Mouse (Mus musculus) MEL (cell line): ENCODE data around the gene Zfand2b. TPM values are rescaled to one million over a fixed set of nuclear protein-coding genes. Genes with fewer than 3 reads are reported as not detected.

ENCODE experiments used
- DNase-seq: peaks from one replicate; pipeline ENCODE4 v3.0.0; 2011; ENCODE audit warnings: low read depth, low spot score
- H3K27ac ChIP-seq: 2 replicates; pipeline ENCODE4 v1.5.1; 2012; ENCODE audit warnings: low read depth, mild to moderate bottlenecking, control low read depth, low read length, moderate library complexity; ENCODE audit not compliant: control insufficient read depth
- H3K27me3 ChIP-seq, 2 experiments: fragments of 150-350 bp in 1 of 2; sonication (generic) in 1 of 2; 2 replicates each; pipeline ENCODE4 v1.6.1; 2012; ENCODE audit warnings: low read length in 2 of 2, mild to moderate bottlenecking in 2 of 2, improper control_type of control experiment in 1 of 2, moderate library complexity in 1 of 2; ENCODE audit not compliant: insufficient read depth in 2 of 2, control insufficient read depth in 1 of 2
- H3K36me3 ChIP-seq, 2 experiments: 2 replicates each; pipeline ENCODE4 v1.6.1; 2012 to 2014; ENCODE audit warnings: low read length in 2 of 2, improper control_type of control experiment in 1 of 2, inconsistent platforms in 1 of 2, mild to moderate bottlenecking in 1 of 2; ENCODE audit not compliant: insufficient read depth in 2 of 2, control insufficient read depth in 1 of 2
- H3K4me1 ChIP-seq, 2 experiments: fragments of 150-350 bp in 1 of 2; sonication (generic) in 1 of 2; 2 replicates each; pipeline ENCODE4 v1.6.1; 2012; ENCODE audit warnings: low read length in 2 of 2, improper control_type of control experiment in 1 of 2, mild to moderate bottlenecking in 1 of 2; ENCODE audit not compliant: insufficient read depth in 2 of 2, control insufficient read depth in 1 of 2
- H3K4me3 ChIP-seq, 2 experiments: fragments of 150-350 bp in 1 of 2; sonication (generic) in 1 of 2; 2 replicates each; pipeline ENCODE4 v1.5.1; 2012; ENCODE audit warnings: low read depth in 2 of 2, low read length in 2 of 2, mild to moderate bottlenecking in 2 of 2, moderate library complexity in 2 of 2, control low read depth in 1 of 2, improper control_type of control experiment in 1 of 2; ENCODE audit not compliant: control insufficient read depth in 1 of 2, insufficient read depth in 1 of 2
- H3K79me2 ChIP-seq: 2 replicates; pipeline ENCODE4 v1.6.1; 2012; ENCODE audit warnings: mild to moderate bottlenecking, low read length, moderate library complexity; ENCODE audit not compliant: control insufficient read depth, poor library complexity, insufficient read depth
- H3K9ac ChIP-seq: 2 replicates; pipeline ENCODE4 v1.6.1; 2012; ENCODE audit warnings: low read depth, mild to moderate bottlenecking, control low read depth, low read length, moderate library complexity; ENCODE audit not compliant: control insufficient read depth, poor library complexity, severe bottlenecking
- H3K9me3 ChIP-seq: fragments of 150-350 bp; sonication (generic); replicated peaks from 2 replicates; pipeline ENCODE4 v1.6.1; 2012; ENCODE audit warnings: mild to moderate bottlenecking, low read length, improper control_type of control experiment, moderate library complexity; ENCODE audit not compliant: insufficient read depth
- CHD1 ChIP-seq: IDR thresholded peaks from 2 replicates; pipeline ENCODE4 v1.6.1; 2012; ENCODE audit warnings: low read depth, mild to moderate bottlenecking, inconsistent platforms, low read length, improper control_type of control experiment
- CTCF ChIP-seq, 3 experiments: IDR thresholded peaks in 2 of 3; conservative IDR thresholded peaks in 1 of 3; 2 replicates each; pipeline ENCODE4 v1.5.1; 2011 to 2012; ENCODE audit warnings: low read length in 3 of 3, low read depth in 2 of 3, mild to moderate bottlenecking in 2 of 3, improper control_type of control experiment in 1 of 3, inconsistent platforms in 1 of 3, mixed read lengths in 1 of 3, moderate library complexity in 1 of 3; ENCODE audit not compliant: control insufficient read depth in 1 of 3, insufficient read depth in 1 of 3, poor library complexity in 1 of 3, severe bottlenecking in 1 of 3
- GATA1 ChIP-seq: IDR thresholded peaks from 2 replicates; pipeline ENCODE4 v1.6.1; 2011; ENCODE audit warnings: low read depth, low read length, improper control_type of control experiment
- HCFC1 ChIP-seq: IDR thresholded peaks from 2 replicates; pipeline ENCODE4 v1.6.1; 2012; ENCODE audit warnings: low read depth, mild to moderate bottlenecking, inconsistent platforms, low read length, improper control_type of control experiment, moderate library complexity
- JUND ChIP-seq: IDR thresholded peaks from 2 replicates; pipeline ENCODE4 v1.6.1; 2011; ENCODE audit warnings: low read depth, mild to moderate bottlenecking, improper control_type of control experiment, low read length
- KAT2A ChIP-seq: conservative IDR thresholded peaks from 2 replicates; pipeline ENCODE4 v1.6.1; 2012; ENCODE audit warnings: low read depth, low read length, improper control_type of control experiment, inconsistent platforms
- MAZ ChIP-seq: IDR thresholded peaks from 2 replicates; pipeline ENCODE4 v1.6.1; 2012; ENCODE audit warnings: low read depth, mild to moderate bottlenecking, inconsistent platforms, low read length, improper control_type of control experiment
- MEF2A ChIP-seq: IDR thresholded peaks from 2 replicates; pipeline ENCODE4 v1.6.1; 2014; ENCODE audit warnings: low read depth, mild to moderate bottlenecking, inconsistent platforms, low read length, improper control_type of control experiment; ENCODE audit not compliant: poor library complexity, insufficient replicate concordance, severe bottlenecking; ENCODE audit errors: extremely low read depth
- MXI1 ChIP-seq: IDR thresholded peaks from 2 replicates; pipeline ENCODE4 v1.6.1; 2011; ENCODE audit warnings: mild to moderate bottlenecking, low read depth, low read length, improper control_type of control experiment
- NELFE ChIP-seq: IDR thresholded peaks from 2 replicates; pipeline ENCODE4 v1.6.1; 2011; ENCODE audit warnings: low read depth, low read length, improper control_type of control experiment
- POLR2A ChIP-seq, 2 experiments: IDR thresholded peaks; 2 replicates each; pipeline ENCODE4 v1.6.1; 2011 to 2012; ENCODE audit warnings: low read length in 2 of 2, mild to moderate bottlenecking in 2 of 2, control low read depth in 1 of 2, improper control_type of control experiment in 1 of 2, low read depth in 1 of 2, moderate library complexity in 1 of 2; ENCODE audit not compliant: control insufficient read depth in 1 of 2, insufficient read depth in 1 of 2, poor library complexity in 1 of 2
- POLR2AphosphoS2 ChIP-seq: IDR thresholded peaks from 2 replicates; pipeline ENCODE4 v1.6.1; 2011; ENCODE audit warnings: low read length, improper control_type of control experiment
- POLR2AphosphoS5 ChIP-seq: IDR thresholded peaks from 2 replicates; pipeline ENCODE4 v1.6.1; 2012; ENCODE audit warnings: low read depth, borderline replicate concordance, mild to moderate bottlenecking, inconsistent platforms, low read length, moderate library complexity, mixed read lengths
- TAL1 ChIP-seq: IDR thresholded peaks from 2 replicates; pipeline ENCODE4 v1.6.1; 2012; ENCODE audit warnings: mild to moderate bottlenecking, inconsistent platforms, low read length, moderate library complexity, mixed read lengths
- TBP ChIP-seq: IDR thresholded peaks from 2 replicates; pipeline ENCODE4 v1.8.0; 2011; ENCODE audit warnings: low read depth, low read length, improper control_type of control experiment
- TCF12 ChIP-seq: IDR thresholded peaks from 2 replicates; pipeline ENCODE4 v1.6.1; 2014; ENCODE audit warnings: low read depth, mild to moderate bottlenecking, inconsistent platforms, low read length, improper control_type of control experiment, moderate library complexity
- UBTF ChIP-seq: IDR thresholded peaks from 2 replicates; pipeline ENCODE4 v1.6.1; 2012; ENCODE audit warnings: low read depth, mild to moderate bottlenecking, inconsistent platforms, low read length, improper control_type of control experiment, moderate library complexity, borderline replicate concordance; ENCODE audit not compliant: insufficient read depth
- USF1 ChIP-seq: IDR thresholded peaks from 2 replicates; pipeline ENCODE4 v1.6.1; 2014; ENCODE audit warnings: low read depth, mild to moderate bottlenecking, inconsistent platforms, low read length, improper control_type of control experiment, moderate library complexity
- ZC3H11A ChIP-seq: IDR thresholded peaks from 2 replicates; pipeline ENCODE4 v1.6.1; 2012; ENCODE audit warnings: low read depth, mild to moderate bottlenecking, inconsistent platforms, low read length, improper control_type of control experiment
- ZNF384 ChIP-seq: IDR thresholded peaks from 2 replicates; pipeline ENCODE4 v1.6.1; 2012; ENCODE audit warnings: low read depth, mild to moderate bottlenecking, inconsistent platforms, low read length, improper control_type of control experiment
- polyA plus RNA-seq, 2 experiments: library from polyadenylated mRNA; stranded (reverse) in 1 of 2; unstranded in 1 of 2; fragments of >175 nt in 1 of 2; fragments of >200 nt in 1 of 2; gene quantifications; 2 replicates each; pipeline versions ENCODE4 v1.2.1 to v1.2.4; 2012; ENCODE audit warnings: low replicate concordance in 2 of 2, low read depth in 1 of 2; ENCODE audit not compliant: insufficient read length in 2 of 2, insufficient read depth in 1 of 2, missing spikeins in 1 of 2
- total RNA-seq: library from RNA; depleted of rRNA; stranded (reverse); fragments of 300-350 nt; gene quantifications from 2 replicates; pipeline ENCODE4 v1.2.3, GENCODE M21; 2012

The Zfand2b gene
- total and polyA plus RNA-seq, 3 experiments = 15.0 to 18.3 TPM; not detected in 1

DNA sequence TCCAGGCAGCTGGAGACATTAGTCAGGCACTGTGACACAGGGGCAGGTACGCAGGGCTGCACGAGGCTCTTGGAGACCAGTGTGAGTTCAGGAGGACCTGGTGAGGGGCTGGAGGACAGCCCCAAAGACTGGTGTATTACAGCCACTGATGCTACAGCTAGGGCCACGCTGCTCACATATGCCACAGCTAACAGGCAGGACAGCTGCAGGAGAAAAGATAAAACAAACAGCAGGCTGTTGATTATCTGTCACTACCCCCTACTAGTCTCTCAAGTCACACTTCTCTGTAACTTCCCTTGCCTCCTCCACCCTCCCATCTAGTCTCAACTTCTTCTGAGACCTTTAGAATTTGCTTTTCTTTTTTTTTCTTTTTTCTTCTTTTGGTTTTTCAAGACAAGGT, 31.7 kb upstream of the Zfand2b start (continued):
- TF ChIP-seq TCF12 (peak; percentile 95), JUND (no peak), CTCF (IDR thresholded peaks at IDR 0.05 in 2 of 3, conservative IDR thresholded peaks at IDR 0.05 in 1 of 3; ENCODE audit: control insufficient read depth in 1 of 3, insufficient read depth in 1 of 3, low read depth in 2 of 3, low read length in 3 of 3, poor library complexity in 1 of 3, severe bottlenecking in 1 of 3) (no peak), MEF2A (no peak), HCFC1 (0 out of 2 replicates have a peak, but pooled peaks have one; percentile 39), KAT2A (no peak), CHD1 (no peak), GATA1 (peak; percentile 97), MAZ (peak; percentile 70), NELFE (no peak), ZC3H11A (no peak), ZNF384 (peak; percentile 71), USF1 (no peak), POLR2A (IDR thresholded peaks at IDR 0.05; ENCODE audit: control insufficient read depth in 1 of 2, insufficient read depth in 1 of 2, low read depth in 1 of 2, low read length in 2 of 2, poor library complexity in 1 of 2) (peak in 1 of 2 experiments; percentile 42; a peak in 1 of 4 replicates), MXI1 (peak; percentile 86), UBTF (no peak), POLR2AphosphoS5 (no peak), POLR2AphosphoS2 (no peak)

GRCm38 (mm10) chr1:75138448-75138847, 30.0 kb upstream of the Zfand2b start:
- no peaks in the 10 kb centered on the region for H3K27me3 ChIP-seq
- TF ChIP-seq CTCF (IDR thresholded peaks at IDR 0.05 in 2 of 3, conservative IDR thresholded peaks at IDR 0.05 in 1 of 3; ENCODE audit: control insufficient read depth in 1 of 3, insufficient read depth in 1 of 3, low read depth in 2 of 3, low read length in 3 of 3, poor library complexity in 1 of 3, severe bottlenecking in 1 of 3) (no peak), TAL1 (peak; percentile 21; the same call in 1 of the 2 replicates), TBP (no peak), MAZ (no peak)
- H3K4me3 ChIP-seq = no peak overlapping the region
- no peak overlapping the region for H3K9ac ChIP-seq
- H3K36me3 ChIP-seq = peaks cover 4 to 38% of the 10 kb centered on the region in 2 experiments; a peak in 3 of 4 replicates
- H3K9me3 ChIP-seq = no peaks in the 10 kb centered on the region
- H3K4me1 ChIP-seq = peaks cover 14 to 43% of the 10 kb centered on the region in 2 experiments
- H3K79me2 ChIP-seq = peaks cover 29% of the 10 kb centered on the region
- no peak for DNase-seq
- H3K27ac ChIP-seq = no peak overlapping the region
